Mouse (Mus musculus) E14TG2a.4 (cell line): ENCODE results near the gene Gp9.

Source experiments
- CTCF ChIP-seq: conservative IDR thresholded peaks from 2 replicates; pipeline ENCODE4 v1.5.1; 2014; ENCODE audit warnings: low read length
- NANOG ChIP-seq: IDR thresholded peaks from 2 replicates; pipeline ENCODE4 v1.6.1; 2014; ENCODE audit warnings: borderline replicate concordance, low read length, mixed read lengths
- POU5F1 ChIP-seq: IDR thresholded peaks from 2 replicates; pipeline ENCODE4 v1.6.1; 2014; ENCODE audit warnings: low read length, borderline replicate concordance

GRCm38 (mm10) chr6:87820366-87820765, 42.5 kb downstream of the Gp9 start:
- TF ChIP-seq CTCF, result no peak
- no peak for TF ChIP-seq POU5F1
- TF ChIP-seq NANOG, result no peak
